ENCODE assay signal across 26 mouse cellular contexts in the genomic region with DNA sequence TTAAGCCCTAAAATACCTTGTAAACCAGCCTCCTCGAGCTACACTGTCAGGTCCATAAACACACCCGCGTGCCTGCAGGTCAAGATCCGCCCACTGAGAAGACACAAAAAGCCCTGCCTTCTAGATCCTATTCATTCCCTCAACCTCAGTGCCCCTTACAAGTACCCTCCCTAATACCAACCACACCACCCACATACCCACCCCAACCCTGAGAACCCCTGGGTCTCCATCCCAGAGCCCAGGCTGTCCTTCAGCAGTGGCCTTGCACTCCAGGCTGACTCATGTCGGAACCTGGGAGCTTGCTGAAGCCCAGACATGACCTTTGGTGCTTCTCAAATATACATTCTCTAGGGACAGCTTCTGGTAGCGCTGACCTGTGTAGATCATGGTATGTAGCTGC. TPM values are rescaled to one million over a fixed set of nuclear protein-coding genes. Genes with fewer than 3 reads are reported as not detected.
A peak's percentile ranks its signal among the peaks of the same experiment; 100 is the strongest.
DNase-seq lines count a peak whose midpoint lies in the region; ATAC-seq lines count a peak whose summit lies in the region.
"Had no signal": no experiment of that assay in that cellular context is flagged by ENCODE, and none has a peak within 500 bp of the region (broad histone marks: within the 10 kb centered on the region; RNA-seq: fewer than 3 reads in every experiment).

No protein-coding gene starts in this region.

- 0 out of 2 replicates have a peak overlapping the region, but pooled peaks have one; percentile 1 for H3K9ac ChIP-seq in midbrain, embryonic 13.5 days (replicated peaks)
- H3K9ac ChIP-seq in midbrain, embryonic 14.5 days (replicated peaks; ENCODE audit: low read length) = no peak overlapping the region
- H3K9ac ChIP-seq: embryonic facial prominence, embryonic 15.5 days; forebrain, embryonic 15.5 days had no signal

- H3K4me3 ChIP-seq in midbrain, embryonic 13.5 days (replicated peaks) = no peak overlapping the region
- H3K4me3 ChIP-seq in midbrain, embryonic 14.5 days (replicated peaks; ENCODE audit: low read depth, low read length) = no peak overlapping the region
- H3K4me3 ChIP-seq: embryonic facial prominence, embryonic 15.5 days; forebrain, embryonic 15.5 days; heart, embryonic 10.5 days had no signal

- ATAC-seq in midbrain, embryonic 13.5 days = no peak
- no peak for ATAC-seq in midbrain, embryonic 14.5 days (ENCODE audit: low FRiP score, low TSS enrichment)
- ATAC-seq in megakaryocyte progenitor cell, adult 5-6 weeks (replicated peaks; ENCODE audit: poor library complexity) = no peak
- ATAC-seq: forebrain, embryonic 15.5 days; intestine, embryonic 16.5 days had no signal

- WGBS in midbrain, embryonic 13.5 days = 91% methylated on average over 6 of the region's 6 CpGs
- WGBS in midbrain, embryonic 14.5 days = 93% methylated on average over 6 of the region's 6 CpGs

- H3K4me2 ChIP-seq in midbrain, embryonic 13.5 days (replicated peaks) = no peak overlapping the region
- H3K4me2 ChIP-seq in midbrain, embryonic 14.5 days (ENCODE audit: low read length) = no peak overlapping the region
- H3K4me2 ChIP-seq: embryonic facial prominence, embryonic 15.5 days; forebrain, embryonic 15.5 days had no signal

- H3K36me3 ChIP-seq in midbrain, embryonic 13.5 days = peaks cover 8% of the 10 kb centered on the region; the same call in 1 of the 2 replicates
- H3K36me3 ChIP-seq in midbrain, embryonic 14.5 days (ENCODE audit: control insufficient read depth, insufficient read depth, low read length) = peaks cover 6% of the 10 kb centered on the region
- H3K36me3 ChIP-seq: forebrain, embryonic 15.5 days; heart, embryonic 10.5 days had no signal

- H3K9me3 ChIP-seq in midbrain, embryonic 13.5 days = no peaks in the 10 kb centered on the region
- no peaks in the 10 kb centered on the region for H3K9me3 ChIP-seq in midbrain, embryonic 14.5 days (ENCODE audit: control insufficient read depth, low read length)
- H3K9me3 ChIP-seq: embryonic facial prominence, embryonic 15.5 days; forebrain, embryonic 10.5 days; forebrain, embryonic 15.5 days; heart, embryonic 10.5 days had no signal

- H3K4me1 ChIP-seq in midbrain, embryonic 13.5 days (replicated peaks) = peaks cover 34% of the 10 kb centered on the region
- H3K4me1 ChIP-seq in midbrain, embryonic 14.5 days (ENCODE audit: control insufficient read depth, insufficient read depth, low read length) = peaks cover 20% of the 10 kb centered on the region

- intact Hi-C loops in heart, postnatal 25 days (cut with DNase I) = loop anchor here (5.0 kb wide), 1 partner anchor 192 kb away; no protein-coding TSS in a partner anchor

- peak; percentile 83 for DNase-seq in adrenal gland, adult 2 months
- no peak for DNase-seq in adrenal gland, adult 8-10 months
- DNase-seq in heart, adult 11 months = peak; percentile 87
- DNase-seq in heart, postnatal 25 days (ENCODE audit: low spot score) = no peak
- no peak for DNase-seq in midbrain, embryonic 14.5 days
- DNase-seq: cerebellum, adult 2 months; cerebellum, postnatal 14 days; embryo, embryonic 11 days; gastrocnemius, postnatal 36 days; heart, adult 18-20 months; heart, postnatal 10 days had no signal

- H3K27ac ChIP-seq in midbrain, embryonic 13.5 days = no peak overlapping the region
- no peak overlapping the region for H3K27ac ChIP-seq in midbrain, embryonic 14.5 days (replicated peaks; ENCODE audit: low read depth, low read length)
- H3K27ac ChIP-seq: embryonic facial prominence, embryonic 15.5 days; forebrain, embryonic 10.5 days; forebrain, embryonic 15.5 days; heart, embryonic 10.5 days; hindbrain, embryonic 14.5 days had no signal

- no peaks in the 10 kb centered on the region for H3K27me3 ChIP-seq in midbrain, embryonic 13.5 days
- no peaks in the 10 kb centered on the region for H3K27me3 ChIP-seq in midbrain, embryonic 14.5 days (ENCODE audit: control insufficient read depth, insufficient read depth, low read length)
- H3K27me3 ChIP-seq: embryonic facial prominence, embryonic 15.5 days; forebrain, embryonic 15.5 days had no signal

RNA-seq across cellular contexts. Expression of a gene that starts 2.1 kb away (rescaled TPM):
- total RNA-seq in adrenal gland, adult 2 months (2021) = 1,000 to 10,000 TPM; 1,196 to 1,476 TPM
- polyA plus RNA-seq in adrenal gland, adult 2 months (2012; rRNA removed) = 2,178 and 2,420 TPM in 2 replicates
- 1,000 to 10,000 TPM; 1,501 to 2,268 (median 1,689) TPM for total RNA-seq in adrenal gland, adult 8-10 months (2022)
- 1 to 10 TPM; 7.9 to 8.2 TPM for total RNA-seq in heart, postnatal 25 days (2021)
- polyA plus RNA-seq in midbrain, embryonic 13.5 days (2015; fragmentation: Nextera tagmentation; extraction: Ambion mirVana) = 19.3 and 24.1 TPM in 2 replicates
- polyA plus RNA-seq in midbrain, embryonic 14.5 days (2014; fragmentation: Nextera tagmentation; extraction: Ambion mirVana) = 15.0 and 15.9 TPM in 2 replicates
- total RNA-seq in megakaryocyte progenitor cell, adult 5-6 weeks (2015) = 9.1 and 9.8 TPM in 2 replicates
- total RNA-seq in megakaryocyte progenitor cell, adult 5-6 weeks (2017) = 14.2 and 19.1 TPM in 2 replicates

RNA-seq across cellular contexts. Expression of a gene that starts 7.7 kb away (rescaled TPM):
- 1 to 10 TPM; 2.3 to 9.4 TPM for total RNA-seq in adrenal gland, adult 2 months (2021)
- 13.8 and 25.5 TPM in 2 replicates for polyA plus RNA-seq in adrenal gland, adult 2 months (2012; rRNA removed)
- total RNA-seq in adrenal gland, adult 8-10 months (2022) = 10 to 100 TPM in 2 of 4 experiments, 1 to 10 TPM in 2; 2.2 to 32.8 (median 13.6) TPM
- under 1 TPM; 0.10 to 0.34 TPM for total RNA-seq in heart, postnatal 25 days (2021)
- 0.06 and 0.12 TPM in 2 replicates for polyA plus RNA-seq in midbrain, embryonic 13.5 days (2015; fragmentation: Nextera tagmentation; extraction: Ambion mirVana)
- polyA plus RNA-seq in midbrain, embryonic 14.5 days (2014; fragmentation: Nextera tagmentation; extraction: Ambion mirVana) = 0.12 and 0.49 TPM in 2 replicates
- not detected in 2 replicates for total RNA-seq in megakaryocyte progenitor cell, adult 5-6 weeks (2015)
- not detected in 2 replicates for total RNA-seq in megakaryocyte progenitor cell, adult 5-6 weeks (2017)
- total RNA-seq: common myeloid progenitor, adult 5-6 weeks; gastrocnemius, postnatal 36 days; heart, postnatal 10 days; hematopoietic stem cell, adult 5-6 weeks had no signal
- polyA plus RNA-seq: C2C12; embryonic facial prominence, embryonic 15.5 days; forebrain, embryonic 10.5 days had no signal

RNA-seq across cellular contexts. Expression of a gene that starts 22.7 kb away (rescaled TPM):
- total RNA-seq in adrenal gland, adult 2 months (2021) = 10 to 100 TPM; 56.7 to 76.5 TPM
- 87.7 and 93.1 TPM in 2 replicates for polyA plus RNA-seq in adrenal gland, adult 2 months (2012; rRNA removed)
- total RNA-seq in adrenal gland, adult 8-10 months (2022) = 100 to 1,000 TPM in 2 of 4 experiments, 10 to 100 TPM in 2; 43.3 to 117 (median 82.2) TPM
- 1 to 10 TPM; 1.1 to 1.5 TPM for total RNA-seq in heart, postnatal 25 days (2021)
- 0.41 and 0.43 TPM in 2 replicates for polyA plus RNA-seq in midbrain, embryonic 13.5 days (2015; fragmentation: Nextera tagmentation; extraction: Ambion mirVana)
- 0.72 and 1.4 TPM in 2 replicates for polyA plus RNA-seq in midbrain, embryonic 14.5 days (2014; fragmentation: Nextera tagmentation; extraction: Ambion mirVana)
- 0.30 and 0.71 TPM in 2 replicates for total RNA-seq in megakaryocyte progenitor cell, adult 5-6 weeks (2015)
- 0.87 and 2.2 TPM in 2 replicates for total RNA-seq in megakaryocyte progenitor cell, adult 5-6 weeks (2017)

RNA-seq across cellular contexts. Expression of a gene that starts 32.2 kb away (rescaled TPM):
- total RNA-seq in adrenal gland, adult 2 months (2021) = not detected
- 0.12 TPM in 1 of 2 replicates, not detected in the other for polyA plus RNA-seq in adrenal gland, adult 2 months (2012; rRNA removed)
- total RNA-seq in adrenal gland, adult 8-10 months (2022) = not detected
- not detected for total RNA-seq in heart, postnatal 25 days (2021)
- polyA plus RNA-seq in midbrain, embryonic 13.5 days (2015; fragmentation: Nextera tagmentation; extraction: Ambion mirVana) = not detected in 2 replicates
- polyA plus RNA-seq in midbrain, embryonic 14.5 days (2014; fragmentation: Nextera tagmentation; extraction: Ambion mirVana) = not detected in 2 replicates
- total RNA-seq in megakaryocyte progenitor cell, adult 5-6 weeks (2015) = not detected in 2 replicates
- total RNA-seq in megakaryocyte progenitor cell, adult 5-6 weeks (2017) = not detected in 2 replicates
- total RNA-seq: common myeloid progenitor, adult 5-6 weeks; gastrocnemius, adult 8-10 months; gastrocnemius, postnatal 36 days; heart, adult 18-20 months; heart, postnatal 10 days; hematopoietic stem cell, adult 5-6 weeks had no signal
- polyA plus RNA-seq: C2C12; embryonic facial prominence, embryonic 11.5 days; erythroblast, embryonic 14.5 days; forebrain, embryonic 15.5 days; heart, embryonic 10.5 days; heart, embryonic 14.5 days had no signal

RNA-seq across cellular contexts. Expression of a gene that starts 47.1 kb away (rescaled TPM):
- under 1 TPM; 0.49 to 0.69 TPM for total RNA-seq in adrenal gland, adult 2 months (2021)
- polyA plus RNA-seq in adrenal gland, adult 2 months (2012; rRNA removed) = 0.50 and 0.52 TPM in 2 replicates
- total RNA-seq in adrenal gland, adult 8-10 months (2022) = 1 to 10 TPM in 2 of 4 experiments, under 1 TPM in 2; 0.52 to 2.3 (median 1.1) TPM
- total RNA-seq in heart, postnatal 25 days (2021) = under 1 TPM in 1 of 2 experiments, not detected in 1; 0.20 TPM
- polyA plus RNA-seq in midbrain, embryonic 13.5 days (2015; fragmentation: Nextera tagmentation; extraction: Ambion mirVana) = 0.05 TPM in 1 of 2 replicates, not detected in the other
- 0.08 and 0.16 TPM in 2 replicates for polyA plus RNA-seq in midbrain, embryonic 14.5 days (2014; fragmentation: Nextera tagmentation; extraction: Ambion mirVana)
- not detected in 2 replicates for total RNA-seq in megakaryocyte progenitor cell, adult 5-6 weeks (2015)
- not detected in 2 replicates for total RNA-seq in megakaryocyte progenitor cell, adult 5-6 weeks (2017)
- total RNA-seq: common myeloid progenitor, adult 5-6 weeks; hematopoietic stem cell, adult 5-6 weeks had no signal
- polyA plus RNA-seq: embryonic facial prominence, embryonic 11.5 days; erythroblast, embryonic 14.5 days; forebrain, embryonic 10.5 days had no signal

Comparison
In these comparisons a context has a peak if more than half of its experiments do, and no peak if none do; other contexts are left out.
1. DNase-seq: peak in adrenal gland, adult 2 months (single experiment) and heart, adult 11 months (single experiment); none in adrenal gland, adult 8-10 months (single experiment), heart, postnatal 25 days (single experiment) and midbrain, embryonic 14.5 days (single experiment).
2. RNA of a gene that starts 2.1 kb away (total RNA-seq): 1,501 to 2,268 TPM in adrenal gland, adult 8-10 months and 1,196 to 1,476 TPM in adrenal gland, adult 2 months; 9.1 to 19.1 TPM in megakaryocyte progenitor cell, adult 5-6 weeks and 7.9 to 8.2 TPM in heart, postnatal 25 days; every median in the first group is over 10 times any median in the second.
3. RNA of a gene that starts 22.7 kb away (total RNA-seq): 43.3 to 117 TPM in adrenal gland, adult 8-10 months and 56.7 to 76.5 TPM in adrenal gland, adult 2 months; 1.1 to 1.5 TPM in heart, postnatal 25 days and 0.30 to 2.2 TPM in megakaryocyte progenitor cell, adult 5-6 weeks; every median in the first group is over 10 times any median in the second.